Mouse (Mus musculus): ENCODE measurements around the gene Col27a1.

- TF ChIP-seq CTCF (IDR thresholded peaks at IDR 0.05; ENCODE audit: low read depth) (peak; percentile 8; the same call in 1 of the 2 replicates), EP300 (IDR thresholded peaks at IDR 0.05; ENCODE audit: low read depth) (peak; percentile 70)
Observed at GRCm38 (mm10) chr4:63373404-63373803, 159.6 kb downstream of the Col27a1 start.

All from liver, postnatal 0 days (tissue).